Comparison of ENCODE assay signal across 11 mouse cellular contexts in genomic region chr4:98743906-98744210, GRCm38 (mm10). TPM values are rescaled to one million over a fixed set of nuclear protein-coding genes. Genes with fewer than 3 reads are reported as not detected.
DNase-seq lines count a peak whose midpoint lies in the region; ATAC-seq and TF ChIP-seq lines count a peak whose summit lies in the region.
"Had no signal": no experiment of that assay in that cellular context is flagged by ENCODE, and none has a peak within 500 bp of the region (broad histone marks: within the 10 kb centered on the region; RNA-seq: fewer than 3 reads in every experiment).

No protein-coding gene starts in this region.

- H3K27me3 ChIP-seq in kidney, embryonic 16.5 days (ENCODE audit: insufficient read depth, low read length): no peaks in the 10 kb centered on the region
- no peaks in the 10 kb centered on the region for H3K27me3 ChIP-seq in stomach, embryonic 14.5 days (ENCODE audit: control insufficient read depth, insufficient read depth, low read length)
- H3K27me3 ChIP-seq in stomach, postnatal 0 days (ENCODE audit: control insufficient read depth, insufficient read depth, low read length): no peaks in the 10 kb centered on the region
- H3K27me3 ChIP-seq in embryonic facial prominence, embryonic 13.5 days: no peaks in the 10 kb centered on the region
- no peaks in the 10 kb centered on the region for H3K27me3 ChIP-seq in stomach, embryonic 16.5 days (ENCODE audit: control insufficient read depth, insufficient read depth, low read length)
- H3K27me3 ChIP-seq: liver, embryonic 13.5 days; midbrain, embryonic 13.5 days had no signal

- no peaks in the 10 kb centered on the region for H3K36me3 ChIP-seq in kidney, embryonic 16.5 days (ENCODE audit: insufficient read depth, low read length)
- H3K36me3 ChIP-seq in stomach, embryonic 14.5 days (ENCODE audit: control insufficient read depth, insufficient read depth, low read length): no peaks in the 10 kb centered on the region
- H3K36me3 ChIP-seq in stomach, postnatal 0 days (ENCODE audit: control insufficient read depth, insufficient read depth, low read length): no peaks in the 10 kb centered on the region
- no peaks in the 10 kb centered on the region for H3K36me3 ChIP-seq in embryonic facial prominence, embryonic 13.5 days
- H3K36me3 ChIP-seq in stomach, embryonic 16.5 days (ENCODE audit: control insufficient read depth, insufficient read depth, low read length): no peaks in the 10 kb centered on the region
- H3K36me3 ChIP-seq: liver, embryonic 13.5 days; midbrain, embryonic 13.5 days had no signal

- WGBS in kidney, embryonic 16.5 days: 6% methylated on average over 7 of the region's 7 CpGs
- WGBS in stomach, embryonic 14.5 days: 20% methylated on average over 7 of the region's 7 CpGs
- WGBS in stomach, postnatal 0 days: 30% methylated on average over 7 of the region's 7 CpGs
- WGBS in embryonic facial prominence, embryonic 13.5 days: 21% methylated on average over 7 of the region's 7 CpGs
- 13% methylated on average over 7 of the region's 7 CpGs for WGBS in stomach, embryonic 16.5 days

- no peak overlapping the region for H3K4me2 ChIP-seq in kidney, embryonic 16.5 days (replicated peaks; ENCODE audit: low read depth, low read length)
- no peak overlapping the region for H3K4me2 ChIP-seq in stomach, embryonic 14.5 days (replicated peaks; ENCODE audit: low read depth, low read length)
- no peak overlapping the region for H3K4me2 ChIP-seq in stomach, postnatal 0 days (replicated peaks; ENCODE audit: low read depth)
- H3K4me2 ChIP-seq in embryonic facial prominence, embryonic 13.5 days: no peak overlapping the region
- H3K4me2 ChIP-seq in stomach, embryonic 16.5 days (ENCODE audit: low read depth, low read length): no peak overlapping the region
- H3K4me2 ChIP-seq: liver, embryonic 13.5 days; midbrain, embryonic 13.5 days had no signal

- peak overlapping the region; percentile 54 for H3K27ac ChIP-seq in kidney, embryonic 16.5 days (ENCODE audit: low read length)
- H3K27ac ChIP-seq in stomach, embryonic 14.5 days (ENCODE audit: low read length): peak overlapping the region; percentile 30; the same call in 1 of the 2 replicates
- H3K27ac ChIP-seq in stomach, postnatal 0 days (replicated peaks): no peak overlapping the region
- peak overlapping the region; percentile 48 for H3K27ac ChIP-seq in embryonic facial prominence, embryonic 13.5 days
- H3K27ac ChIP-seq in stomach, embryonic 16.5 days (ENCODE audit: low read length): peak overlapping the region; percentile 18; the same call in 1 of the 2 replicates
- H3K27ac ChIP-seq: liver, embryonic 13.5 days; midbrain, embryonic 13.5 days had no signal

- peaks cover 10% of the 10 kb centered on the region for H3K4me1 ChIP-seq in kidney, embryonic 16.5 days (ENCODE audit: insufficient read depth, low read length)
- H3K4me1 ChIP-seq in stomach, embryonic 14.5 days (ENCODE audit: control insufficient read depth, insufficient read depth, low read length): 0 out of 2 replicates have a peak, but pooled peaks cover 2% of the 10 kb centered on the region
- H3K4me1 ChIP-seq in stomach, postnatal 0 days (replicated peaks; ENCODE audit: control insufficient read depth, insufficient read depth): no peaks in the 10 kb centered on the region
- peaks cover 13% of the 10 kb centered on the region for H3K4me1 ChIP-seq in embryonic facial prominence, embryonic 13.5 days
- H3K4me1 ChIP-seq in stomach, embryonic 16.5 days (ENCODE audit: control insufficient read depth, insufficient read depth, low read length): no peaks in the 10 kb centered on the region
- H3K4me1 ChIP-seq: liver, embryonic 13.5 days; midbrain, embryonic 13.5 days had no signal

- no peak overlapping the region for H3K4me3 ChIP-seq in kidney, embryonic 16.5 days (ENCODE audit: low read length)
- no peak overlapping the region for H3K4me3 ChIP-seq in stomach, embryonic 14.5 days (ENCODE audit: low read depth, low read length)
- no peak overlapping the region for H3K4me3 ChIP-seq in stomach, postnatal 0 days (ENCODE audit: low read depth, low read length)
- no peak overlapping the region for H3K4me3 ChIP-seq in embryonic facial prominence, embryonic 13.5 days
- no peak overlapping the region for H3K4me3 ChIP-seq in stomach, embryonic 16.5 days (replicated peaks; ENCODE audit: low read length)
- H3K4me3 ChIP-seq: liver, embryonic 13.5 days; midbrain, embryonic 13.5 days had no signal

- ATAC-seq in kidney, embryonic 16.5 days (ENCODE audit: low FRiP score, low TSS enrichment): peak; percentile 75
- ATAC-seq in stomach, embryonic 14.5 days (ENCODE audit: insufficient number of reproducible peaks, insufficient read depth, low FRiP score, low read depth): no peak
- no peak for ATAC-seq in stomach, postnatal 0 days (ENCODE audit: low FRiP score, low TSS enrichment)
- no peak for ATAC-seq in embryonic facial prominence, embryonic 13.5 days (ENCODE audit: insufficient number of reproducible peaks, insufficient read depth, low FRiP score, low TSS enrichment, low read depth)
- no peak for ATAC-seq in stomach, embryonic 16.5 days (ENCODE audit: insufficient read depth, low FRiP score)
- ATAC-seq in cerebellum, adult (ENCODE audit: insufficient number of reproducible peaks, low FRiP score, low TSS enrichment): no peak
- ATAC-seq: midbrain, embryonic 13.5 days had no signal

- H3K9ac ChIP-seq in kidney, embryonic 16.5 days (replicated peaks; ENCODE audit: low read length): 0 out of 2 replicates have a peak overlapping the region, but pooled peaks have one; percentile 6
- no peak overlapping the region for H3K9ac ChIP-seq in stomach, embryonic 14.5 days (replicated peaks; ENCODE audit: low read depth, low read length)
- H3K9ac ChIP-seq in stomach, postnatal 0 days (ENCODE audit: low read length): no peak overlapping the region
- no peak overlapping the region for H3K9ac ChIP-seq in embryonic facial prominence, embryonic 13.5 days
- H3K9ac ChIP-seq in stomach, embryonic 16.5 days (ENCODE audit: low read length): peak overlapping the region; percentile 18; the same call in 1 of the 2 replicates
- H3K9ac ChIP-seq: liver, embryonic 13.5 days; midbrain, embryonic 13.5 days had no signal

- H3K9me3 ChIP-seq in kidney, embryonic 16.5 days (ENCODE audit: low read length): peaks cover 3% of the 10 kb centered on the region; the same call in 1 of the 2 replicates
- no peaks in the 10 kb centered on the region for H3K9me3 ChIP-seq in stomach, embryonic 14.5 days (ENCODE audit: control insufficient read depth, low read depth, low read length)
- H3K9me3 ChIP-seq in stomach, postnatal 0 days (ENCODE audit: control insufficient read depth, low read length): no peaks in the 10 kb centered on the region
- H3K9me3 ChIP-seq in embryonic facial prominence, embryonic 13.5 days: no peaks in the 10 kb centered on the region
- H3K9me3 ChIP-seq in stomach, embryonic 16.5 days (replicated peaks; ENCODE audit: control insufficient read depth, low read length): no peaks in the 10 kb centered on the region
- H3K9me3 ChIP-seq: liver, embryonic 13.5 days; midbrain, embryonic 13.5 days had no signal

- no peak for TF ChIP-seq EP300 in stomach, postnatal 0 days (optimal IDR thresholded peaks at IDR 0.05)

- no peak for TF ChIP-seq CTCF in stomach, postnatal 0 days (IDR thresholded peaks at IDR 0.05; ENCODE audit: low read depth)

- no peak for DNase-seq in kidney, adult 18-20 months
- no peak for DNase-seq in stomach, postnatal 0 days (ENCODE audit: low spot score)
- no peak for DNase-seq in spleen, postnatal 36 days (ENCODE audit: low spot score in 2 of 2)
- DNase-seq: liver, embryonic 13.5 days; thymus, adult 18-20 months had no signal

RNA-seq across cellular contexts. Expression of gene L1td1, which starts 17.3 kb away (rescaled TPM):
- 0.45 and 0.50 TPM in 2 replicates for polyA plus RNA-seq in kidney, embryonic 16.5 days (2015; fragmentation: Nextera tagmentation; extraction: Ambion mirVana)
- polyA plus RNA-seq in stomach, embryonic 14.5 days (2014; fragmentation: Nextera tagmentation; extraction: Ambion mirVana): 0.21 and 0.41 TPM in 2 replicates
- polyA plus RNA-seq in stomach, postnatal 0 days (2015; fragmentation: Nextera tagmentation; extraction: Ambion mirVana): 0.10 TPM in 1 of 2 replicates, not detected in the other
- polyA plus RNA-seq in embryonic facial prominence, embryonic 13.5 days (2015; fragmentation: Nextera tagmentation; extraction: Ambion mirVana): 0.43 and 1.7 TPM in 2 replicates
- polyA plus RNA-seq in stomach, embryonic 16.5 days (2015; fragmentation: Nextera tagmentation; extraction: Ambion mirVana): 0.14 TPM in 1 of 2 replicates, not detected in the other
- polyA plus RNA-seq: liver, embryonic 13.5 days; midbrain, embryonic 13.5 days had no signal

Comparison
In these comparisons a context has a peak if more than half of its experiments do, and no peak if none do; other contexts are left out.
1. H3K9ac ChIP-seq: peak in kidney, embryonic 16.5 days (single experiment) and stomach, embryonic 16.5 days (single experiment); none in stomach, embryonic 14.5 days (single experiment), stomach, postnatal 0 days (single experiment) and embryonic facial prominence, embryonic 13.5 days (single experiment).